Comparison of ENCODE assay signal across 8 mouse cellular contexts in the genomic region with DNA sequence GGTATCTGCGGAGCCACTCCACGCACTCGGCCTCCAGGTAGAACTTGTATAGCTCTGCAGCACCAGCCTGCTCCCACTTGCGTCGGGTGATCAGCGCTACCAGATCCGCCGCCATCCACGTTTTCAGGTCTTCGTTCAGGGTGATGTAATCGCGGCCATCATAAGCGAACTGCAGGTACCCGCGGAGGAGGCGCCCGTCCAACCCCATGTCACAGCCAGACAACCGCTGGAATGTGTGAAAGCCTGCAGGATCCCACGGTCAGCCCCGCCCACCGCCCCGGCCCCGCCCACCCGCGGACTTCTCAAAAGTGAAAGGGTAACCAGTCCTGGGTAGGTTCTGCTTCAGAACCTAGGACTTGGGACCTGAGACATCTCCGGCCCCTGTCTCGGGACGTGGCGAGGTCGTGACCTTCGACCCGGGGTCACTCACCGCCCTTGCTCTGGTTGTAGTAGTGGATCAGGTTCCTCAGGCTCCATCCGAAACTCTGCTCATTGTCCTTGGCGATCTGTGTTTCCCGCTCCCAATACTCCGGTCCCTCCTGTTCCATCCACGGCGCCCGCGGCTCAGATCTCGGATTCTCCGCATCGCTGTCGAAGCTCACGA. TPM values are rescaled to one million over a fixed set of nuclear protein-coding genes. Genes with fewer than 3 reads are reported as not detected.
A peak's percentile ranks its signal among the peaks of the same experiment; 100 is the strongest.
DNase-seq lines count a peak whose midpoint lies in the region; ATAC-seq and TF ChIP-seq lines count a peak whose summit lies in the region.

No protein-coding gene starts in this region.

- peak overlapping the region; percentile 77 for H3K4me3 ChIP-seq in gastrocnemius, adult 2 months
- peak overlapping the region; percentile 62 for H3K4me3 ChIP-seq in forebrain, embryonic 10.5 days
- H3K4me3 ChIP-seq in liver, embryonic 14.5 days (ENCODE audit: insufficient read depth in 1 of 2, low read depth in 2 of 2, low read length in 2 of 2): peak overlapping the region; percentile 49 to 56

- no peaks in the 10 kb centered on the region for H3K36me3 ChIP-seq in forebrain, embryonic 10.5 days (replicated peaks)
- H3K36me3 ChIP-seq in liver, embryonic 14.5 days (replicated peaks; ENCODE audit: control insufficient read depth, insufficient read depth, low read depth): no peaks in the 10 kb centered on the region

- H3K9me3 ChIP-seq in forebrain, embryonic 10.5 days: no peaks in the 10 kb centered on the region
- no peaks in the 10 kb centered on the region for H3K9me3 ChIP-seq in liver, embryonic 14.5 days (ENCODE audit: control insufficient read depth, low read length)

- TF ChIP-seq CTCF in gastrocnemius, adult 2 months (IDR thresholded peaks at IDR 0.05): no peak
- TF ChIP-seq CTCF in liver, embryonic 14.5 days (IDR thresholded peaks at IDR 0.05; ENCODE audit: low read depth): no peak

- H3K9ac ChIP-seq in liver, embryonic 14.5 days (replicated peaks): no peak overlapping the region

- under 1% methylated on average over 46 of the region's 46 CpGs for WGBS in forebrain, embryonic 10.5 days
- under 1% methylated on average over 46 of the region's 46 CpGs for WGBS in liver, embryonic 14.5 days (ENCODE audit: insufficient replicate concordance)

- H3K4me1 ChIP-seq in forebrain, embryonic 10.5 days: peaks cover 17% of the 10 kb centered on the region
- H3K4me1 ChIP-seq in liver, embryonic 14.5 days (replicated peaks; ENCODE audit: control insufficient read depth in 2 of 2, insufficient read depth in 2 of 2, low read length in 1 of 2): no peaks in the 10 kb centered on the region

- no peak overlapping the region for H3K27ac ChIP-seq in gastrocnemius, adult 2 months
- H3K27ac ChIP-seq in forebrain, embryonic 10.5 days: peak overlapping the region; percentile 84
- no peak overlapping the region for H3K27ac ChIP-seq in liver, embryonic 14.5 days

- TF ChIP-seq EP300 in liver, embryonic 14.5 days (IDR thresholded peaks at IDR 0.05; ENCODE audit: low read depth): no peak

- intact Hi-C loops in gastrocnemius, adult 2 months (cut with DNase I): loop anchor here (10.0 kb wide), 1 partner anchor 101 kb away; no protein-coding TSS in a partner anchor

- peak; percentile 30 for DNase-seq in gastrocnemius, adult 2 months
- no peak for DNase-seq in gastrocnemius, postnatal 4 days (ENCODE audit: low spot score in 2 of 2)
- peak; percentile 56 for DNase-seq in WW6 (ENCODE audit: low read depth, low spot score)
- peak; percentile 82 for DNase-seq in forebrain, embryonic 10.5 days (ENCODE audit: extremely low spot score, low spot score)
- peak; percentile 80 for DNase-seq in induced T-regulatory cell, adult 2 months (ENCODE audit: low read depth)
- DNase-seq in liver, embryonic 14.5 days (ENCODE audit: low read depth in 3 of 3, low spot score in 3 of 3): no peak
- peak; percentile 70 for DNase-seq in naive thymus-derived CD4-positive, alpha-beta T cell, adult 2 months (ENCODE audit: low read depth)
- DNase-seq in left cerebral cortex, adult 9 months (ENCODE audit: low spot score in 2 of 2): no peak

- peak overlapping the region; percentile 71 for H3K4me2 ChIP-seq in liver, embryonic 14.5 days (ENCODE audit: low read depth)

- peaks cover 42% of the 10 kb centered on the region for H3K27me3 ChIP-seq in forebrain, embryonic 10.5 days (ENCODE audit: poor library complexity, severe bottlenecking)
- H3K27me3 ChIP-seq in liver, embryonic 14.5 days (ENCODE audit: control insufficient read depth, insufficient read depth, low read length): peaks cover 29% of the 10 kb centered on the region

- no peak for ATAC-seq in liver, embryonic 14.5 days (ENCODE audit: insufficient read depth)

RNA-seq across cellular contexts. Expression of a gene that starts 25.2 kb away (rescaled TPM):
- total RNA-seq in gastrocnemius, adult 2 months (2021): 1 to 10 TPM; 1.5 to 2.1 TPM
- total RNA-seq in gastrocnemius, postnatal 4 days (2021): 1 to 10 TPM; 1.7 to 2.1 TPM
- not detected in 2 replicates for polyA plus RNA-seq in forebrain, embryonic 10.5 days (2016; fragmentation: Nextera tagmentation; extraction: Ambion mirVana)
- 0.03 TPM in 1 of 2 replicates, not detected in the other for polyA plus RNA-seq in liver, embryonic 14.5 days (2012; rRNA removed)
- not detected in 2 replicates for polyA plus RNA-seq in liver, embryonic 14.5 days (2014; fragmentation: Nextera tagmentation; extraction: Ambion mirVana)

RNA-seq across cellular contexts. Expression of a gene that starts 38.1 kb away (rescaled TPM):
- not detected for total RNA-seq in gastrocnemius, adult 2 months (2021)
- total RNA-seq in gastrocnemius, postnatal 4 days (2021): not detected
- polyA plus RNA-seq in forebrain, embryonic 10.5 days (2016; fragmentation: Nextera tagmentation; extraction: Ambion mirVana): not detected in 2 replicates
- not detected in 2 replicates for polyA plus RNA-seq in liver, embryonic 14.5 days (2012; rRNA removed)
- polyA plus RNA-seq in liver, embryonic 14.5 days (2014; fragmentation: Nextera tagmentation; extraction: Ambion mirVana): not detected in 2 replicates

RNA-seq across cellular contexts. Expression of a gene that starts 40.6 kb away (rescaled TPM):
- not detected for total RNA-seq in gastrocnemius, adult 2 months (2021)
- not detected for total RNA-seq in gastrocnemius, postnatal 4 days (2021)
- polyA plus RNA-seq in forebrain, embryonic 10.5 days (2016; fragmentation: Nextera tagmentation; extraction: Ambion mirVana): not detected in 2 replicates
- not detected in 2 replicates for polyA plus RNA-seq in liver, embryonic 14.5 days (2012; rRNA removed)
- polyA plus RNA-seq in liver, embryonic 14.5 days (2014; fragmentation: Nextera tagmentation; extraction: Ambion mirVana): not detected in 2 replicates

RNA-seq across cellular contexts. Expression of a gene that starts 40.8 kb away (rescaled TPM):
- 1 to 10 TPM; 8.8 to 9.7 TPM for total RNA-seq in gastrocnemius, adult 2 months (2021)
- total RNA-seq in gastrocnemius, postnatal 4 days (2021): 10 to 100 TPM; 10.8 to 11.6 TPM
- polyA plus RNA-seq in forebrain, embryonic 10.5 days (2016; fragmentation: Nextera tagmentation; extraction: Ambion mirVana): 6.8 and 8.1 TPM in 2 replicates
- 6.8 and 7.9 TPM in 2 replicates for polyA plus RNA-seq in liver, embryonic 14.5 days (2012; rRNA removed)
- 9.8 and 10.6 TPM in 2 replicates for polyA plus RNA-seq in liver, embryonic 14.5 days (2014; fragmentation: Nextera tagmentation; extraction: Ambion mirVana)

RNA-seq across cellular contexts. Expression of a gene that starts 45.9 kb away (rescaled TPM):
- not detected for total RNA-seq in gastrocnemius, adult 2 months (2021)
- not detected for total RNA-seq in gastrocnemius, postnatal 4 days (2021)
- polyA plus RNA-seq in forebrain, embryonic 10.5 days (2016; fragmentation: Nextera tagmentation; extraction: Ambion mirVana): not detected in 2 replicates
- polyA plus RNA-seq in liver, embryonic 14.5 days (2012; rRNA removed): not detected in 2 replicates
- not detected in 2 replicates for polyA plus RNA-seq in liver, embryonic 14.5 days (2014; fragmentation: Nextera tagmentation; extraction: Ambion mirVana)

Comparison
In these comparisons a context has a peak if more than half of its experiments do, and no peak if none do; other contexts are left out.
1. DNase-seq: peak in gastrocnemius, adult 2 months (single experiment), WW6 (single experiment), forebrain, embryonic 10.5 days (single experiment), induced T-regulatory cell, adult 2 months (single experiment) and naive thymus-derived CD4-positive, alpha-beta T cell, adult 2 months (single experiment); none in gastrocnemius, postnatal 4 days (0 of 2), liver, embryonic 14.5 days (0 of 3) and left cerebral cortex, adult 9 months (0 of 2).
2. Peak in every context shown above with its lines, with median percentiles within 50 percentile points of each other: H3K4me3 ChIP-seq.